Mouse (Mus musculus) stomach, embryonic 15.5 days (tissue): ENCODE measurements at regions not wholly inside any gene's neighbourhood (a gene's known extent, or its start where the extent isn't known, plus 50 kb on each side); places are given as distances from the start of the nearest gene placed in this dataset.

Experiments used
- ATAC-seq: fragments of 200-750 bp; cut with Nextera tagmentation; 2 replicates; pipeline ENCODE4 v1.8.0; 2017; ENCODE audit warnings: low read depth, moderate number of reproducible peaks, moderate TSS enrichment; ENCODE audit not compliant: insufficient read depth, low FRiP score
- H3K27ac ChIP-seq: fragments of 300-500 bp; sonication (generic); 2 replicates; pipeline ENCODE4 v1.5.1; 2015; ENCODE audit warnings: mild to moderate bottlenecking, inconsistent platforms
- H3K27me3 ChIP-seq: fragments of 300-500 bp; sonication (generic); replicated peaks from 2 replicates; pipeline ENCODE4 v1.6.1; 2015; ENCODE audit warnings: inconsistent platforms
- H3K36me3 ChIP-seq: fragments of 300-500 bp; sonication (generic); 2 replicates; pipeline ENCODE4 v1.6.1; 2015; ENCODE audit warnings: inconsistent platforms
- H3K4me1 ChIP-seq: fragments of 300-500 bp; sonication (generic); 2 replicates; pipeline ENCODE4 v1.6.1; 2015; ENCODE audit warnings: inconsistent platforms
- H3K4me2 ChIP-seq: fragments of 300-500 bp; sonication (generic); 2 replicates; pipeline ENCODE4 v1.6.1; 2015; ENCODE audit warnings: mild to moderate bottlenecking, inconsistent platforms
- H3K4me3 ChIP-seq: fragments of 300-500 bp; sonication (generic); replicated peaks from 2 replicates; pipeline ENCODE4 v1.5.1; 2015; ENCODE audit warnings: inconsistent platforms
- H3K9ac ChIP-seq: fragments of 300-500 bp; sonication (generic); 2 replicates; pipeline ENCODE4 v1.6.1; 2015; ENCODE audit warnings: inconsistent platforms
- H3K9me3 ChIP-seq: fragments of 300-500 bp; sonication (generic); 2 replicates; pipeline ENCODE4 v1.6.1; 2016; ENCODE audit warnings: inconsistent platforms
- WGBS: fragments of 180-500 bp; shearing (Covaris S2); methylation state at CpG from one replicate; pipeline ENCODE4 v1.1.7; 2015; 5-methylcytosine and 5-hydroxymethylcytosine counted together

DNA sequence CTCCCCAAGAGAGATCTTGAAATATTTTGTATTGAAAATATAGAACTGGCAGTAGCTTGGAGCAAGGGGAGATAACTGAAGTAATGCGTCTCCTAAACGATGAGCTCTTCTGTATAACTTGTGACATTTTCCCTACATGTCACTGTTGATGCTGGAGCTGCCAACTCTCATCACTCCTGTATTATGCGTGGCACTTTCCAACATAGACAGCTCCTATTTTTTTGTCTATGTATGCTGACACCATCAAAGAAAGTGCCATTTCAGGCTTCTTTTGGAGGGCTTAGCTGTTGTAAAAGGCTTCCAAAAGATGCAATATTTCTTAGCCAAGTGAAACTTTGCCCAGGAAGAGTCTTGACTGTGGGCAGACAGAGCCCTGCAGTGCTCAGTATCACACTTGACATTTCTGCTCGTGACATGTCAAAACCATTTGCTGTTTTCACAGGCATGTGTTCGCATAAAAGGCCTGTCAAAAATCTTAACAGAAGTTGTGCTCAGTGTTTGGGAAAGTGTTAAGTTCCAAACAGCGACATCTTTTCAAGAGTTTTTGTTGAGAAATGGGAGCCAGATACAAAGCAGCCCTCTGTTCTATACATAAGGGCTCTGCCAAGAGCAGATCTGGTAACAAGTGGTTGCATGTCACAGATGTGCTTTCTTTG, 53.6 kb upstream of the Otol1 start:
- ATAC-seq = no peak
- 59% methylated on average over 6 of the region's 6 CpGs for WGBS
- no peaks in the 10 kb centered on the region for H3K9me3 ChIP-seq

DNA sequence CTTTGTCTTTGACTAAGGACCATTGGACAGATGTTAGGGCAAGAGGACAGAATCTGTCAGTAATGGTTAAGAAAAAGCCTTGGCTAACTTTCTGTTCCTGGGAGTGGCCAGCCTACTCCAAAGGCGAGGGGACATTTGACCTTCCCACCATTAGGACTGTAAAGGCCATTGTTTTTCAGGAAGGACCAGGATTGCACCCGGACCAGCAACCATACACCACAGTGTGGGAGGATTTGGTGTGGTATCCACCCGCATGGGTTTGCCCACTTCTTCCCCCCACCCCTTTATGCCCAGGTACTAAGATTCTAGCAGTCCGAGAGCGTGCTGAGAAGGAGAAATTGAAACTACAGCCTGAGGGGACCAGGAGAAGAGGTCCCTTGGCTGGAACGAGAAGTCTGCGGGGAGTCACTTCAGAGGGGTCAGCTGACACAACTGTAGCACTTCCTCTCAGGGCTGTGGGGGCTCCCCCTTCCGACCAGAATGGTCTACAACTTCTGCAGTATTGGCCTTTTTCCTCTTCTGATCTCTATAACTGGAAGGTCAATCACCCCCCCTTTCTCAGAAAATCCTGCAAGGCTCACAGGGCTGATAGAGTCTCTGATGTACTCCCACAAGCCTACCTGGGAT, 63.2 kb upstream of the Sptssb start:
- no peak overlapping the region for H3K27ac ChIP-seq
- no peaks in the 10 kb centered on the region for H3K27me3 ChIP-seq
- H3K9ac ChIP-seq = no peak overlapping the region
- H3K4me1 ChIP-seq = no peaks in the 10 kb centered on the region
- H3K4me3 ChIP-seq = no peak overlapping the region
- H3K4me2 ChIP-seq = no peak overlapping the region
- no peak for ATAC-seq
- no peaks in the 10 kb centered on the region for H3K36me3 ChIP-seq
- H3K9me3 ChIP-seq = no peaks in the 10 kb centered on the region
- WGBS = 76% methylated on average over 8 of the region's 8 CpGs

More for the DNA sequence above, 53.6 kb upstream of the Otol1 start:
- Histone ChIP-seq H3K4me2 (no peak overlapping the region), H3K4me1 (no peaks in the 10 kb centered on the region), H3K9ac (no peak overlapping the region), H3K27ac (no peak overlapping the region), H3K27me3 (no peaks in the 10 kb centered on the region), H3K36me3 (no peaks in the 10 kb centered on the region), H3K4me3 (no peak overlapping the region)

GRCm38 (mm10) chr3:69912859-69913258, 53.1 kb upstream of the Sptssb start:
- peak overlapping the region; percentile 32 for H3K4me2 ChIP-seq
- WGBS = 19% methylated on average over 14 of the region's 14 CpGs
- no peaks in the 10 kb centered on the region for H3K27me3 ChIP-seq
- H3K36me3 ChIP-seq = no peaks in the 10 kb centered on the region
- no peak overlapping the region for H3K27ac ChIP-seq
- ATAC-seq = no peak
- no peak overlapping the region for H3K9ac ChIP-seq
- H3K4me1 ChIP-seq = no peaks in the 10 kb centered on the region
- H3K9me3 ChIP-seq = no peaks in the 10 kb centered on the region
- H3K4me3 ChIP-seq = no peak overlapping the region

DNA sequence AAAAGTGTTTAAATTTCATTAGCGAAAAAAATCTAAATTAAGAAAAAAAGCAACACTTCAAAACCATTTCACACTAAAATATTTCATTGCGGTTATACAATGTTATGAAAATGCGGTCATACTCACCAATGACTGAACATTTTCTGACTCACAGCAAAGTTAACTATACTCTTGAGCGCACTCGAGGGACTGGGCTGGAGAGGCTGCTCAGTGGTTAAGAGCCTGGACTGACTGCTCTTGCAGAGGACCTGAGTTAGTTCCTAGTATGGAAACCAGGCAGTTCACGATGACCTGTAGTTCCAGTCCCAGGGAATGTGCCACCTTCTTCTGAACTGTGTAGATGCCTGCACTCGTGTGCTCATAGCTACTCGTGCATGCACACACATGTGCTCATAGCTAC, 50.3 kb upstream of the Sptssb start:
- Histone ChIP-seq H3K36me3 (no peaks in the 10 kb centered on the region), H3K4me1 (no peaks in the 10 kb centered on the region), H3K9ac (no peak overlapping the region), H3K9me3 (no peaks in the 10 kb centered on the region), H3K4me2 (no peak overlapping the region), H3K27me3 (no peaks in the 10 kb centered on the region), H3K4me3 (no peak overlapping the region), H3K27ac (no peak overlapping the region)
- WGBS = 89% methylated on average over 8 of the region's 8 CpGs
- no peak for ATAC-seq
